Mouse (Mus musculus): ENCODE results near the gene Nadk. TPM values are rescaled to one million over a fixed set of nuclear protein-coding genes. Genes with fewer than 3 reads are reported as not detected.

Gene Nadk
- polyA plus RNA-seq, 1 experiment, result 43.1 TPM

DNA sequence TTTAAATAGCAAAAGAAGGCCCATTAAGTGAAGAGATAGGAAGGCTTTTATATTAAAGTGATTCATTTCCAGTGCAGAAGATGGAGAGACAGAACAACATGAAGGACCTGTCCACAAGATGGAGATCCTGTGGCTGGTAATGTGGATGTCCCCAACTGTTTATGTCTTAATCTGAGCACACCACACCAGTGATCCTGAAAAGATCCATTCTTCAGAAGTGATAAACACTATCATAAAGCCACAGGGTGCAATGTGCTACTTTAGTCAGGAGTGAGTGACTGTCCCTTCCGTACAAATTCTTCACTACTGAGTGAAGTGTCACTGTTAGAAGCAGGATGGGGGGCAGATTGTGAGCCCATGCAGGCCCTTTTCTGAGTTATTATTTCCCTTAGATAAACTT lies 40.6 kb downstream of the Nadk start:
- H3K27ac ChIP-seq (ENCODE audit: control insufficient read depth, insufficient read depth, low read depth, low read length), result no peak overlapping the region
- no peak for TF ChIP-seq CTCF (IDR thresholded peaks at IDR 0.05; ENCODE audit: control insufficient read depth, insufficient read depth, insufficient replicate concordance, low read depth, low read length)
- H3K4me1 ChIP-seq (ENCODE audit: control insufficient read depth, insufficient read depth, low read length), result peaks cover 6% of the 10 kb centered on the region
- no peaks in the 10 kb centered on the region for H3K27me3 ChIP-seq (ENCODE audit: control insufficient read depth, insufficient read depth, low read length)
- H3K36me3 ChIP-seq (ENCODE audit: control insufficient read depth, insufficient read depth, low read length), result no peaks in the 10 kb centered on the region
- H3K4me3 ChIP-seq (ENCODE audit: control insufficient read depth, low read depth, low read length), result no peak overlapping the region

- TF ChIP-seq POLR2A (IDR thresholded peaks at IDR 0.05; ENCODE audit: control insufficient read depth, low read depth, low read length), result no peak
- TF ChIP-seq CTCF (IDR thresholded peaks at IDR 0.05; ENCODE audit: control insufficient read depth, insufficient read depth, insufficient replicate concordance, low read depth, low read length), result no peak
- H3K36me3 ChIP-seq (ENCODE audit: control insufficient read depth, insufficient read depth, low read length), result no peaks in the 10 kb centered on the region
- peaks cover 3% of the 10 kb centered on the region for H3K4me1 ChIP-seq (ENCODE audit: control insufficient read depth, insufficient read depth, low read length)
Measured at GRCm38 (mm10) chr4:155603801-155604200, 41.6 kb downstream of the Nadk start.

GRCm38 (mm10) chr4:155605132-155605531 lies 43.0 kb downstream of the Nadk start:
- Histone ChIP-seq H3K27me3 (ENCODE audit: control insufficient read depth, insufficient read depth, low read length) (no peaks in the 10 kb centered on the region), H3K4me3 (ENCODE audit: control insufficient read depth, low read depth, low read length) (no peak overlapping the region), H3K36me3 (ENCODE audit: control insufficient read depth, insufficient read depth, low read length) (no peaks in the 10 kb centered on the region), H3K4me1 (ENCODE audit: control insufficient read depth, insufficient read depth, low read length) (peaks cover 3% of the 10 kb centered on the region), H3K27ac (ENCODE audit: control insufficient read depth, insufficient read depth, low read depth, low read length) (no peak overlapping the region)
- no peak for TF ChIP-seq POLR2A (IDR thresholded peaks at IDR 0.05; ENCODE audit: control insufficient read depth, low read depth, low read length)
- no peak for TF ChIP-seq CTCF (IDR thresholded peaks at IDR 0.05; ENCODE audit: control insufficient read depth, insufficient read depth, insufficient replicate concordance, low read depth, low read length)

More at GRCm38 (mm10) chr4:155603801-155604200, 41.6 kb downstream of the Nadk start:
- H3K4me3 ChIP-seq (ENCODE audit: control insufficient read depth, low read depth, low read length), result no peak overlapping the region
- no peaks in the 10 kb centered on the region for H3K27me3 ChIP-seq (ENCODE audit: control insufficient read depth, insufficient read depth, low read length)
- H3K27ac ChIP-seq (ENCODE audit: control insufficient read depth, insufficient read depth, low read depth, low read length), result no peak overlapping the region

GRCm38 (mm10) chr4:155606825-155607224 lies 44.6 kb downstream of the Nadk start:
- Histone ChIP-seq H3K27me3 (ENCODE audit: control insufficient read depth, insufficient read depth, low read length) (no peaks in the 10 kb centered on the region), H3K36me3 (ENCODE audit: control insufficient read depth, insufficient read depth, low read length) (no peaks in the 10 kb centered on the region; the same call in 1 of the 2 replicates), H3K4me1 (ENCODE audit: control insufficient read depth, insufficient read depth, low read length) (peaks cover 3% of the 10 kb centered on the region), H3K4me3 (ENCODE audit: control insufficient read depth, low read depth, low read length) (no peak overlapping the region), H3K27ac (ENCODE audit: control insufficient read depth, insufficient read depth, low read depth, low read length) (no peak overlapping the region)
- TF ChIP-seq POLR2A (IDR thresholded peaks at IDR 0.05; ENCODE audit: control insufficient read depth, low read depth, low read length) (no peak), CTCF (IDR thresholded peaks at IDR 0.05; ENCODE audit: control insufficient read depth, insufficient read depth, insufficient replicate concordance, low read depth, low read length) (no peak)

DNA sequence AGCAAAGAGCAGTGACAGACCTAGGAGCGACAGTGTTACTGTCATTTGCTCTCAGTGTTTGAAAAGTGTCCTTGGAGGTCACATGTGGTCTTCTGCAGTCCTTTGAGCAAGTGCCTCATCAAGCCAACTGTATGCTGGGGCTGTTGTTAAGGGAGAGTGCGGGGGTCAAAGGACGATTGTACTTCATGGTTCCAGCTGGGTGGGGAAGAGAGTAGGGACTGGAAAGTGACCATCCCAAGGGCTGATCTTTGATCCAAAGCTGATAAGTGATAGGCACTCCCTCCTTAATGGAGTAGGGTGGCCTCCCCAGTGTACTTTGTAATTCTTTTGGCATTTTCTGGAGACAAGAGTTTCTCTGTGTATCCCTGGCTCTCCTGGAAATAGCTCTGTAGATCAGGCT lies 49.7 kb downstream of the Nadk start:
- no peaks in the 10 kb centered on the region for H3K4me1 ChIP-seq (ENCODE audit: control insufficient read depth, insufficient read depth, low read length)
- peaks cover 3% of the 10 kb centered on the region; the same call in 1 of the 2 replicates for H3K36me3 ChIP-seq (ENCODE audit: control insufficient read depth, insufficient read depth, low read length)
- TF ChIP-seq CTCF (IDR thresholded peaks at IDR 0.05; ENCODE audit: control insufficient read depth, insufficient read depth, insufficient replicate concordance, low read depth, low read length) (no peak), POLR2A (IDR thresholded peaks at IDR 0.05; ENCODE audit: control insufficient read depth, low read depth, low read length) (no peak)
- no peak overlapping the region for H3K27ac ChIP-seq (ENCODE audit: control insufficient read depth, insufficient read depth, low read depth, low read length)
- H3K4me3 ChIP-seq (ENCODE audit: control insufficient read depth, low read depth, low read length), result no peak overlapping the region
- no peaks in the 10 kb centered on the region for H3K27me3 ChIP-seq (ENCODE audit: control insufficient read depth, insufficient read depth, low read length)

DNA sequence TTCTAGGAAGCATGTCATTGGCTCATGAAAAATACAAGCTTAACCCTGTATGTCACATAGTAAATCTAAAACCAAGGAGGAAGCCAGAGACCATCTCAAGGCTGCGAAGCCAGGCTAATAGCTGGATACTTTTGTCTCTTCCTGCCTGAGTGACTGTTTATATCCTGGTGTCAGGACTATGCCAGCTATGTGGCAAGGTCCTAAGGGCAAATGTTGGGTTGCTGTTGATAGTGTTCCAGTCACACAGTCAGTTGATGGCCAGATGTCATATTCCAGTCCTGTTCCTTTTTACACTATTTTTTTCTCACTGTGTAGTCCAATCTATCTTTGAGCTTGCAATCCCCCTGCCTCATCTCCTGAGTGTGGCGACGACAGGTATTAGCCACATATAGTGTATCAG lies 51.1 kb downstream of the Nadk start:
- Histone ChIP-seq H3K27me3 (ENCODE audit: control insufficient read depth, insufficient read depth, low read length) (no peaks in the 10 kb centered on the region), H3K4me1 (ENCODE audit: control insufficient read depth, insufficient read depth, low read length) (no peaks in the 10 kb centered on the region), H3K36me3 (ENCODE audit: control insufficient read depth, insufficient read depth, low read length) (peaks cover 3% of the 10 kb centered on the region; the same call in 1 of the 2 replicates), H3K27ac (ENCODE audit: control insufficient read depth, insufficient read depth, low read depth, low read length) (no peak overlapping the region), H3K4me3 (ENCODE audit: control insufficient read depth, low read depth, low read length) (no peak overlapping the region)
- TF ChIP-seq CTCF (IDR thresholded peaks at IDR 0.05; ENCODE audit: control insufficient read depth, insufficient read depth, insufficient replicate concordance, low read depth, low read length), result no peak
- TF ChIP-seq POLR2A (IDR thresholded peaks at IDR 0.05; ENCODE audit: control insufficient read depth, low read depth, low read length), result no peak

GRCm38 (mm10) chr4:155618321-155618720 lies 56.1 kb downstream of the Nadk start:
- peaks cover 1% of the 10 kb centered on the region; the same call in 1 of the 2 replicates for H3K36me3 ChIP-seq (ENCODE audit: control insufficient read depth, insufficient read depth, low read length)
- TF ChIP-seq POLR2A (IDR thresholded peaks at IDR 0.05; ENCODE audit: control insufficient read depth, low read depth, low read length) (no peak), CTCF (IDR thresholded peaks at IDR 0.05; ENCODE audit: control insufficient read depth, insufficient read depth, insufficient replicate concordance, low read depth, low read length) (no peak)

More at GRCm38 (mm10) chr4:155618321-155618720, 56.1 kb downstream of the Nadk start:
- no peak overlapping the region for H3K27ac ChIP-seq (ENCODE audit: control insufficient read depth, insufficient read depth, low read depth, low read length)
- H3K4me1 ChIP-seq (ENCODE audit: control insufficient read depth, insufficient read depth, low read length), result no peaks in the 10 kb centered on the region
- H3K27me3 ChIP-seq (ENCODE audit: control insufficient read depth, insufficient read depth, low read length), result no peaks in the 10 kb centered on the region
- no peak overlapping the region for H3K4me3 ChIP-seq (ENCODE audit: control insufficient read depth, low read depth, low read length)
